Mouse (Mus musculus) lung, postnatal 0 days (tissue): ENCODE measurements around the gene Creb3l2.

Experiments used
- CTCF ChIP-seq: IDR thresholded peaks from 2 replicates; pipeline ENCODE4 v1.5.1; 2016; ENCODE audit warnings: antibody characterized with exemption, mild to moderate bottlenecking
- EP300 ChIP-seq: IDR thresholded peaks from 2 replicates; pipeline ENCODE4 v1.6.1; 2016; ENCODE audit warnings: antibody characterized with exemption, mild to moderate bottlenecking, control low read depth

DNA sequence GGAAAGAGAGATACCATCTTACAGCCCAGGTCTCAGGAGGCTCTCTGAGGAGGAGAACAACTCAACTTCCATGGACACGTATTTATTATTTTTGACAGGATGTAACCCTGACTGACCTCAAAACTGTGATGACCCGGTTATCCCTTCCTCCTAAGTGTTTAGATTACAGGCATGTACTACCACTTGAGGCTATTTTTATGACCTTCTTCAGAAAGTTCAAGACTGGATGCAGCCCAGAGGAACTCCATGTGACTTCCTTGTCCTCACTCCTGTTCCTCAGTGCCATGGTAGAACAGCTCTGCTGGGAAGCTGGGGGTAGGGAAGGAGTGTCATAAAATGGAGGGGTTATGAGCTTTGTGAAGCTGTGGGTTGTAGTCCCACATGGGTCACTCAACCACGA is 16.1 kb downstream of the Creb3l2 start:
- TF ChIP-seq CTCF (no peak), EP300 (0 out of 2 replicates have a peak, but pooled peaks have one; percentile 11)
